Mouse (Mus musculus) natural killer cell, adult 2 months (primary cell): ENCODE data around the gene Zfp445.

ENCODE experiments used
- DNase-seq, 2 experiments: peaks; one replicate each; pipeline ENCODE4 v3.0.0; 2022; ENCODE audit warnings: low spot score in 2 of 2

Zfp445 gene

GRCm38 (mm10) chr9:122836126-122836525 is 29.7 kb downstream of the Zfp445 start:
- DNase-seq: no peak

- no peak for DNase-seq
Observed at GRCm38 (mm10) chr9:122829826-122830380, 35.9 kb downstream of the Zfp445 start.

- DNase-seq: no peak
Observed at GRCm38 (mm10) chr9:122826743-122827142, 39.1 kb downstream of the Zfp445 start.

GRCm38 (mm10) chr9:122823374-122824017 is 42.3 kb downstream of the Zfp445 start:
- no peak for DNase-seq

- DNase-seq: no peak
Observed at GRCm38 (mm10) chr9:122815239-122815851, 50.5 kb downstream of the Zfp445 start.

GRCm38 (mm10) chr9:122814775-122815174 is 51.0 kb downstream of the Zfp445 start:
- DNase-seq: no peak

- no peak for DNase-seq
Observed at GRCm38 (mm10) chr9:122812386-122812785, 53.4 kb downstream of the Zfp445 start.

GRCm38 (mm10) chr9:122810212-122810611 is 55.6 kb downstream of the Zfp445 start:
- DNase-seq: no peak

GRCm38 (mm10) chr9:122807186-122807585 is 58.6 kb downstream of the Zfp445 start:
- no peak for DNase-seq

GRCm38 (mm10) chr9:122805845-122806341 is 59.9 kb downstream of the Zfp445 start:
- DNase-seq: no peak

- peak; percentile 83 to 87 for DNase-seq
Observed at GRCm38 (mm10) chr9:122805053-122805844, 60.6 kb downstream of the Zfp445 start, which contains the start of gene Tcaim. Gene Tcaim, plus strand, starts transcription at chr9:122805539.
